Mouse (Mus musculus) hindbrain, embryonic 15.5 days (tissue): Measurements from ENCODE around the gene Hivep3. TPM values are rescaled to one million over a fixed set of nuclear protein-coding genes. Genes with fewer than 3 reads are reported as not detected.

Experiments
- ATAC-seq: fragments of 200-750 bp; cut with Nextera tagmentation; 2 replicates; pipeline ENCODE4 v1.8.0; 2017; ENCODE audit warnings: low read depth, moderate number of reproducible peaks, moderate TSS enrichment; ENCODE audit not compliant: low FRiP score
- H3K27ac ChIP-seq: fragments of 300-500 bp; sonication (generic); replicated peaks from 2 replicates; pipeline ENCODE4 v1.5.1; 2015; ENCODE audit warnings: mild to moderate bottlenecking, inconsistent platforms
- H3K27me3 ChIP-seq: fragments of 300-500 bp; sonication (generic); 2 replicates; pipeline ENCODE4 v1.6.1; 2015; ENCODE audit warnings: control low read depth, inconsistent platforms
- H3K36me3 ChIP-seq: fragments of 300-500 bp; sonication (generic); 2 replicates; pipeline ENCODE4 v1.6.1; 2015; ENCODE audit warnings: control low read depth, inconsistent platforms
- H3K4me1 ChIP-seq: fragments of 300-500 bp; sonication (generic); replicated peaks from 2 replicates; pipeline ENCODE4 v1.6.1; 2015; ENCODE audit warnings: control low read depth, inconsistent platforms
- H3K4me2 ChIP-seq: fragments of 300-500 bp; sonication (generic); 2 replicates; pipeline ENCODE4 v1.6.1; 2015; ENCODE audit warnings: moderate library complexity, mild to moderate bottlenecking, inconsistent platforms
- H3K4me3 ChIP-seq: fragments of 300-500 bp; sonication (generic); 2 replicates; pipeline ENCODE4 v1.5.1; 2015; ENCODE audit warnings: mild to moderate bottlenecking, inconsistent platforms
- H3K9ac ChIP-seq: fragments of 300-500 bp; sonication (generic); 2 replicates; pipeline ENCODE4 v1.6.1; 2015; ENCODE audit warnings: inconsistent platforms
- H3K9me3 ChIP-seq: fragments of 300-500 bp; sonication (generic); 2 replicates; pipeline ENCODE4 v1.6.1; 2016; ENCODE audit warnings: control low read depth, inconsistent platforms
- WGBS: fragments of 180-500 bp; shearing (Covaris S2); methylation state at CpG from one replicate; pipeline ENCODE4 v1.1.7; 2015; 5-methylcytosine and 5-hydroxymethylcytosine counted together
- polyA plus RNA-seq: library from polyadenylated mRNA; unstranded; fragments of >200 nt; fragmentation: Nextera tagmentation; extraction: Ambion mirVana; gene quantifications from 2 replicates; pipeline ENCODE4 v1.2.1, GENCODE M21; 2015

Gene Hivep3
- polyA plus RNA-seq, 1 experiment from 2014 or later, result 16.5 TPM

- Histone ChIP-seq H3K36me3 (no peaks in the 10 kb centered on the region), H3K4me2 (no peak overlapping the region), H3K4me3 (no peak overlapping the region), H3K9me3 (no peaks in the 10 kb centered on the region), H3K27ac (no peak overlapping the region), H3K9ac (no peak overlapping the region), H3K4me1 (peaks cover 8% of the 10 kb centered on the region), H3K27me3 (no peaks in the 10 kb centered on the region)
- no peak for ATAC-seq
- 88% methylated on average over 4 of the region's 4 CpGs for WGBS
Observed at GRCm38 (mm10) chr4:119881292-119881691, 147.7 kb downstream of the Hivep3 start.

GRCm38 (mm10) chr4:119882401-119882800 lies 148.8 kb downstream of the Hivep3 start:
- H3K9ac ChIP-seq, result no peak overlapping the region
- WGBS, result 39% methylated on average over 4 of the region's 4 CpGs
- H3K27ac ChIP-seq, result no peak overlapping the region
- ATAC-seq, result no peak
- no peaks in the 10 kb centered on the region for H3K27me3 ChIP-seq
- H3K4me3 ChIP-seq, result no peak overlapping the region
- H3K4me1 ChIP-seq, result peaks cover 8% of the 10 kb centered on the region
- no peaks in the 10 kb centered on the region for H3K36me3 ChIP-seq
- H3K9me3 ChIP-seq, result no peaks in the 10 kb centered on the region
- no peak overlapping the region for H3K4me2 ChIP-seq

- 32% methylated on average over 5 of the region's 5 CpGs for WGBS
Observed at GRCm38 (mm10) chr4:119882814-119883213, 149.2 kb downstream of the Hivep3 start.

GRCm38 (mm10) chr4:119886621-119887020 lies 153.0 kb downstream of the Hivep3 start:
- WGBS, result 72% methylated on average over 3 of the region's 3 CpGs
- no peak for ATAC-seq
- Histone ChIP-seq H3K27me3 (no peaks in the 10 kb centered on the region), H3K4me1 (no peaks in the 10 kb centered on the region), H3K27ac (no peak overlapping the region), H3K9ac (no peak overlapping the region), H3K9me3 (no peaks in the 10 kb centered on the region), H3K4me2 (no peak overlapping the region), H3K36me3 (no peaks in the 10 kb centered on the region), H3K4me3 (no peak overlapping the region)

More at GRCm38 (mm10) chr4:119882814-119883213, 149.2 kb downstream of the Hivep3 start:
- Histone ChIP-seq H3K27me3 (no peaks in the 10 kb centered on the region), H3K9ac (no peak overlapping the region), H3K4me3 (no peak overlapping the region), H3K36me3 (no peaks in the 10 kb centered on the region), H3K9me3 (no peaks in the 10 kb centered on the region), H3K27ac (no peak overlapping the region), H3K4me2 (no peak overlapping the region), H3K4me1 (peaks cover 8% of the 10 kb centered on the region)
- ATAC-seq, result no peak

GRCm38 (mm10) chr4:119887523-119888177 lies 154.1 kb downstream of the Hivep3 start:
- ATAC-seq, result no peak
- Histone ChIP-seq H3K4me3 (no peak overlapping the region), H3K27ac (no peak overlapping the region), H3K36me3 (no peaks in the 10 kb centered on the region), H3K4me1 (no peaks in the 10 kb centered on the region), H3K27me3 (no peaks in the 10 kb centered on the region), H3K9ac (no peak overlapping the region), H3K4me2 (no peak overlapping the region), H3K9me3 (no peaks in the 10 kb centered on the region)
- WGBS, result 74% methylated on average over 6 of the region's 6 CpGs

- no peaks in the 10 kb centered on the region for H3K9me3 ChIP-seq
- no peak overlapping the region for H3K27ac ChIP-seq
- no peak overlapping the region for H3K4me2 ChIP-seq
- H3K36me3 ChIP-seq, result no peaks in the 10 kb centered on the region
- no peaks in the 10 kb centered on the region for H3K4me1 ChIP-seq
- no peak for ATAC-seq
- H3K27me3 ChIP-seq, result no peaks in the 10 kb centered on the region
- WGBS, result 85% methylated on average over 5 of the region's 5 CpGs
- H3K4me3 ChIP-seq, result no peak overlapping the region
- H3K9ac ChIP-seq, result no peak overlapping the region
Observed at GRCm38 (mm10) chr4:119889760-119890159, 156.2 kb downstream of the Hivep3 start.

- Histone ChIP-seq H3K9me3 (no peaks in the 10 kb centered on the region), H3K27me3 (no peaks in the 10 kb centered on the region), H3K27ac (no peak overlapping the region), H3K36me3 (no peaks in the 10 kb centered on the region), H3K4me1 (peaks cover 10% of the 10 kb centered on the region; the same call in 1 of the 2 replicates), H3K9ac (no peak overlapping the region), H3K4me3 (no peak overlapping the region), H3K4me2 (no peak overlapping the region)
- no peak for ATAC-seq
- WGBS, result 43% methylated on average over 5 of the region's 5 CpGs
Observed at GRCm38 (mm10) chr4:119893255-119893779, 159.7 kb downstream of the Hivep3 start.

GRCm38 (mm10) chr4:119894797-119895458 lies 161.3 kb downstream of the Hivep3 start:
- ATAC-seq, result 0 out of 2 replicates have a peak, but pooled peaks have one; percentile 23
- Histone ChIP-seq H3K27ac (peak overlapping the region; percentile 14; the same call in 1 of the 2 replicates), H3K4me2 (no peak overlapping the region), H3K27me3 (no peaks in the 10 kb centered on the region), H3K9me3 (no peaks in the 10 kb centered on the region), H3K4me1 (peaks cover 10% of the 10 kb centered on the region; the same call in 1 of the 2 replicates), H3K36me3 (no peaks in the 10 kb centered on the region), H3K4me3 (no peak overlapping the region), H3K9ac (no peak overlapping the region)
- WGBS, result 65% methylated on average over 13 of the region's 13 CpGs

GRCm38 (mm10) chr4:119895504-119895903 lies 161.9 kb downstream of the Hivep3 start:
- Histone ChIP-seq H3K36me3 (no peaks in the 10 kb centered on the region), H3K27ac (no peak overlapping the region), H3K4me2 (no peak overlapping the region), H3K9me3 (no peaks in the 10 kb centered on the region), H3K4me3 (no peak overlapping the region), H3K4me1 (peaks cover 10% of the 10 kb centered on the region; the same call in 1 of the 2 replicates), H3K27me3 (no peaks in the 10 kb centered on the region), H3K9ac (no peak overlapping the region)
- 68% methylated on average over 5 of the region's 5 CpGs for WGBS
- no peak for ATAC-seq

- Histone ChIP-seq H3K4me1 (peaks cover 10% of the 10 kb centered on the region; the same call in 1 of the 2 replicates), H3K9me3 (no peaks in the 10 kb centered on the region), H3K27ac (no peak overlapping the region), H3K27me3 (no peaks in the 10 kb centered on the region), H3K36me3 (no peaks in the 10 kb centered on the region), H3K4me3 (no peak overlapping the region), H3K4me2 (no peak overlapping the region), H3K9ac (no peak overlapping the region)
- ATAC-seq, result no peak
- 65% methylated on average over 3 of the region's 3 CpGs for WGBS
Observed at GRCm38 (mm10) chr4:119896572-119896971, 163.0 kb downstream of the Hivep3 start.

- no peaks in the 10 kb centered on the region for H3K36me3 ChIP-seq
- H3K4me1 ChIP-seq, result peaks cover 16% of the 10 kb centered on the region; the same call in 1 of the 2 replicates
- H3K4me3 ChIP-seq, result no peak overlapping the region
- no peaks in the 10 kb centered on the region for H3K9me3 ChIP-seq
- H3K9ac ChIP-seq, result no peak overlapping the region
- H3K27ac ChIP-seq, result no peak overlapping the region
- H3K4me2 ChIP-seq, result no peak overlapping the region
- 60% methylated on average over 6 of the region's 6 CpGs for WGBS
- no peaks in the 10 kb centered on the region for H3K27me3 ChIP-seq
- ATAC-seq, result no peak
Observed at GRCm38 (mm10) chr4:119897054-119897855, 163.7 kb downstream of the Hivep3 start.
